Mouse (Mus musculus): ENCODE measurements around the gene Loxl1. TPM values are rescaled to one million over a fixed set of nuclear protein-coding genes. Genes with fewer than 3 reads are reported as not detected.
A peak's percentile ranks its signal among the peaks of the same experiment; 100 is the strongest.

The Loxl1 gene
- total RNA-seq, 2 experiments from 2014 or later, result 19.1 to 28.7 TPM

- no peak for DNase-seq
These were observed 1.6 kb downstream of the Loxl1 start for GRCm38 (mm10) chr9:58311191-58311910.

GRCm38 (mm10) chr9:58310043-58310660, 2.8 kb downstream of the Loxl1 start:
- peak; percentile 72 for DNase-seq

DNA sequence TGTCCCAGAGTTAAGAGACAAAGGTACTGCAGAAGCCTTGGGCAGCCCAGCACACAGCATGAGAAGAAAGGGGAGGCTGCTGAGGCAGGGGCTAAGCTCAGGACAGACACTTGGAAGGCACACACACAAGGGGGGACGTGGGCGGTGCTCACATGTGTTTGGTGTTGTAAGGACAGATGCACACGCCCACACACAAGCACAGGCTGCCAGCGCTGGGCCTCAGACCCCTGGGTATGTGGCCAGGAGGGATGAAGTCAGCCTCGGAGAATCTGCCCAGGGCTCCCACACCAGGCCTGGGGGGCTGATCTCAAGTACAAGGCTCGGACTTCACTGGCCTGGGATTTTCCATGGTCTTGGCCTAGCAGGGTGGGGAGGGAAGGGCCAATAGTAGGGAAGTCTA, 4.6 kb downstream of the Loxl1 start:
- peak; percentile 82 for DNase-seq

GRCm38 (mm10) chr9:58305686-58306085, 7.3 kb downstream of the Loxl1 start:
- DNase-seq, result no peak

DNA sequence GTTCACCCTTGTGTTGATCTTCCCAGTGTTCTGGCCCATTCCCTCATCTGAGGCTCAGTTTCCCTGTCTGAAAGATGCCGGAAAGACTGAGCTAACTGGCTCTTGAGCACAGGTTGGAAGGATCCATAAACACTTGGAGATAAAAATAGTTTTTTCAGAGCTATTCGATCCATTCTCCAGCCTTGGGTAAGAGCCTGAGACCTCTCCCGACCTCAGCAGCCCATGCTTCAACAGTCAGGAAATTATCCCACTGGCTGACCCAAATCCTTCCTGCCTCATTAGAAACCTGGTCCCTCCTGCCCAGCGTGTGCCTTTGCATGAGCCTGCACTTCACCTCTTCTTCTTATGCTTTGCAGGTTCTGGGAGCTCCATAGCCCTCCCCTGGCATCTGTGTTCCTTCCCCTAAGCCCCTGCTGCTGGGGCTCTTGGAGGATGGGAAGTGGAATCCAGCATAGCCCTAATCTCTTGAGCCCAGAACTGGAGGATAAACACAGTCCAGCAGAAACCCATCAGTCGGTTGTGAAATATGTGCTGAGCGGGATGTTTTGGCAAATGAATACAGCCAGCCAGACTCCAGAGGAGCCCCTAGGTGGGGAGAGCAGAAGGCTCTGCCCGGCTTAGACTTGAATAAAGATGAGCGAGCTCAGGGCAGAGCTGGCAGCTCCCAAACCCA, 9.3 kb downstream of the Loxl1 start:
- DNase-seq, result no peak

- DNase-seq, result no peak
These were observed 9.9 kb downstream of the Loxl1 start for GRCm38 (mm10) chr9:58303115-58303514.

DNA sequence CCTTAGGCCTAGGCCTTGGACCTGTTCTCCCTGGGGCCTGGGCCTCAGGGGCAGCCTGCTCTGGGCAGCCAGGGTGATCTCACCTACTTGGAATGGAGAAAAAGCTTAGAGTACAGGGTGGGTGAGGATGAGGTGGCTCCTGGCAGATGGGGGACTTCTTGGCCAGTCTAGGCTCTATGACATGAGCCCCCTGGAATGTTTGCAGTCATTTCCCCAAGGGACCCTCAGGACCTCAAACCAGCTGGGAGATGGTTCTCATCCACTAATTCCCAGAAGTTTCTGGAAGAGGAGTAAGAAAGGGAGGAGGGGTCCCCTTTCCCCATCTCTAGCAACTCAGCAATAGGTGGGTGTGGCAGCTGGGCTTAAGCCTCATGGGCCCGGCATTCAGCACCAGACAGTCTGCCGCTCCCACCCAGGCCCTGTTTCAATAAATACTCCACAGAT, 13.6 kb downstream of the Loxl1 start:
- no peak for DNase-seq

GRCm38 (mm10) chr9:58297961-58298477, 15.0 kb downstream of the Loxl1 start:
- no peak for DNase-seq

DNA sequence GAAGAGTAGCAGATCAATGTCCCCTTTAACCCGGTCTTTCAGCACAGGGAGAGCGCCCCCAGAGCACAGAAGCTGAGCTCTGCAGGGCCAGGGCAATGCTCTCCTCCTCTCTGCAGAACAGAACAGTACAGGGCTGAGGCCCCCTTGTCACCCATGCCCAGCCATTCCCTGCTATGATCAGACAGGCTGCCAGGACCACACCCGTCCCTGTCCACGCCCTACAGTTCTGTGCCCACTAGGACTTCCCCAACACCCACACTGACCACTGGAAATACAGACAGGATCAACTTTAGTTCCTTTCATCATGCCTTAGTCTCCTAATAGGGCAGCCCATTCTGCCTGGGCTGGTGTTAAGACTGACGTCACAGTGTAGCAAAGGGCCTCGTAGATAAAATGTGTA, 15.9 kb downstream of the Loxl1 start:
- DNase-seq, result no peak

GRCm38 (mm10) chr9:58295766-58296361, 17.1 kb downstream of the Loxl1 start:
- peak; percentile 86 for DNase-seq

- DNase-seq, result no peak
These were observed 17.6 kb downstream of the Loxl1 start for GRCm38 (mm10) chr9:58295345-58295744.

- no peak for DNase-seq
These were observed 18.5 kb downstream of the Loxl1 start for GRCm38 (mm10) chr9:58294527-58294926.

DNA sequence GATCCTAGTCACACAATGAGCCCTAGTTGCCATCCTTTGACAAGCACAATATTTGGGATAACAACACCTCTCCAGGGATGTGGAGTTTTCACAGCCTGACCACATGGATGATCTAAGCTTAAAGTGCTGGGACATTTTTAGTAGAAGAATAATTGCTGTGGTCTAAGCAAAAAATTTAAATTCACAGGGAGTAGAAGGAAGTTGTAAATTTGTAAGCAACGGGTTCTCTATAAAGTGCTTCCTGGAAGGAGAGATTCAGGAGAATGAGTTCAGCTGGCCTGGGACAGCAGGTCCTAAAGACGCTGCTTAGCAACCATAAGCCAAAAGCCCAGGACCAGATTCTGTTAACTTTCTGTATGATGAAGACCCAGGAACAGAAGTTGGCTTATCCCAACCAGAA, 23.1 kb downstream of the Loxl1 start:
- DNase-seq, result no peak

DNA sequence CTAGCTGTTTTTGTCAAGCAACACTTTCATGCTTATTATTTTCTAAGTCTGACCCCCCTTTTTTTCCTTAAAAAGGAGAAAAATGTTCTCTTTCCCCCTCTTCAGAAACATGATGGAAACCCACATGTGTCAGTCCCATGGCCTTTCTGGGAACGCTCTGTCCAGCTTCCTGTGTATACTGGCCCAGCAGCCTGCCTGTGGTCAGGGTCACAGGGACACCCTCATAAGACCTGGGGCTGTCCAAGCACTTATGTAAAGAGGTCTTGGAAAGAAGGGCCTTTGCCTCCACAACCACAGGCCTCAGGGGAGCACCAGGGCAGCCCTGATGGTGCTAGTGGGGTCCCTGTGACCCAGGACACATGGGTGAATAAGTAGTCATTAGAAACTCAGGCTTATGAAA, 23.9 kb downstream of the Loxl1 start:
- DNase-seq, result no peak

GRCm38 (mm10) chr9:58283431-58283830, 29.6 kb downstream of the Loxl1 start:
- DNase-seq, result no peak

GRCm38 (mm10) chr9:58281597-58281996, 31.4 kb downstream of the Loxl1 start:
- no peak for DNase-seq

DNA sequence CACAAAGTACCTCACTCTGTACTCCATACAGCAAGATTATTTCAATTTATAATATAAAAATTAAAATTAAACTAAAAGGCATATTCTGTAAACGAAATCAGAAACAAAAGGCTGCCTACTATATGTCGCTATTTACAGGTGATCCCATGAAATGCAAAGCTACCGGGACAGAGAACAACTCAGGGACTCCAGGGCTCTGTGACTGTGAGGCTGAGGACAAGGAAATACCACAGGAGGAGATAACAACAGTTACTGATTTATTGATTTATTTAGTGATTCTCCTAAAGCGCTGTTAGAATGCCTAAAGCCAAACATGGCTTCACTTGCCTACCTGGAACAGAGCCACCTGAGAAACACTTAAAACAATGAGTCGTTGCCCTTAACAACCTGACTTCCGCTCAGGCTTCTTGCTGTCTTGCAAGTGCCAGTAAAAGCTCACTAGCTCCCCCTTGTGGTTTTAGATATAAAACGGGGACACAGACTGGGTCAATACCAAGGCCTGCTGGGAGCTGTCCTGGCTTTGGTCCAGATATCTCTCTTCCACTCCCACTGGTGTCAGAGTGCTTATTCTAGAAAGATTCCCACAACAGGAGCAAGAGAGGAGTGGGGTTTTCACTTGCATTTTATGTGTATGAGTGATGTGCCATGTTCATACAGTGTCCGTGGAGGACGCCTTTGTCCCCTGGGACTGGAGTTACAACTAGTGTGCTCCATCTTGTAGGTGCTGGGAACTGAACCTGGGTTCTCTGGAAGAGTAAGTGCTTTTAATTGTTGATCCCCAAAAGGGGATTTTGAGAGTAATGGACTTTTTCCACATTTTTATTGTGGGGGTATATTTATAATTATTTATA, 32.5 kb downstream of the Loxl1 start:
- peak; percentile 36 for DNase-seq

GRCm38 (mm10) chr9:58279780-58280179, 33.2 kb downstream of the Loxl1 start:
- DNase-seq, result no peak

- no peak for DNase-seq
These were observed 33.9 kb downstream of the Loxl1 start for GRCm38 (mm10) chr9:58278821-58279723.

- DNase-seq, result no peak
These were observed 34.7 kb downstream of the Loxl1 start for GRCm38 (mm10) chr9:58278313-58278712.

DNA sequence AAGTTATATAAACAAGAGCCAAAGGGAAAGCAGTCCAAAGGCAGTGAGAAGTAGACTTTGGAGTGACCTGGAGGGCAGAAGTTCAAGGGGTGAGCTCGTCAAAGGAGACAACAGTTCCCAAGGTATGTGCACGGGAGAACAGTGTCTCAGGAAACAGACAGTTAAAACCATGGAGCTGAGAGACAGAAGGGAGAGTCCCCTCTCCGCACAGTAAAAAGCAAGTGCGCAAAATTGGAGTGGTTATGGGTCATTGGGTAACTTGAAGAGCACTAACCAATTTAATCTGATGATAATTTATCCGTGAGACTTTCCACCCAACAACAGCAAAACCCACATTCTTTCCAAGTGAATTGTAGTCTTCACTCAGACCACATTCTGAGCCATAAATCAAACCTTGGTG, 36.6 kb downstream of the Loxl1 start:
- no peak for DNase-seq

Measured in gastrocnemius, postnatal 25 days (tissue).